Mouse (Mus musculus) adrenal gland, postnatal 4 days (tissue): Measurements from ENCODE around the gene Fhl4. TPM values are rescaled to one million over a fixed set of nuclear protein-coding genes. Genes with fewer than 3 reads are reported as not detected.

Experiments used
- total RNA-seq, 2 experiments: library from RNA; stranded (reverse); gene quantifications; 2 replicates each; pipeline ENCODE4 v1.2.3; 2021

The Fhl4 gene
- total RNA-seq, 2 experiments from 2014 or later = 0.92 to 1.3 TPM

Other genes with a start within 250 kb of the Fhl4 start
- 10 to 100 TPM; 34.0 to 38.1 TPM for gene Ric8b, start 184.9 kb downstream of the Fhl4 start, total RNA-seq
- 10 to 100 TPM; 30.4 to 33.0 TPM for gene Tmem263, start 132 bp upstream of the Fhl4 start, total RNA-seq
- gene Mterf2, start 25.5 kb upstream of the Fhl4 start, total RNA-seq = 10 to 100 TPM; 11.1 to 11.3 TPM
- 10 to 100 TPM; 18.8 to 19.5 TPM for gene Cry1, start 82.6 kb upstream of the Fhl4 start, total RNA-seq